Mouse (Mus musculus) left cerebral cortex, adult 11 months (tissue): ENCODE measurements around the gene Fuca1.
"Not testable (repeated sequence)": the region's sequence is repeated elsewhere in the genome, so short reads cannot be mapped to it uniquely, and the experiment has no call there.

Experiments
- DNase-seq: peaks from one replicate; pipeline ENCODE4 v3.0.0; 2022; ENCODE audit warnings: low spot score

The Fuca1 gene

GRCm38 (mm10) chr4:135924418-135924817, 3.9 kb downstream of the Fuca1 start:
- no peak for DNase-seq

DNA sequence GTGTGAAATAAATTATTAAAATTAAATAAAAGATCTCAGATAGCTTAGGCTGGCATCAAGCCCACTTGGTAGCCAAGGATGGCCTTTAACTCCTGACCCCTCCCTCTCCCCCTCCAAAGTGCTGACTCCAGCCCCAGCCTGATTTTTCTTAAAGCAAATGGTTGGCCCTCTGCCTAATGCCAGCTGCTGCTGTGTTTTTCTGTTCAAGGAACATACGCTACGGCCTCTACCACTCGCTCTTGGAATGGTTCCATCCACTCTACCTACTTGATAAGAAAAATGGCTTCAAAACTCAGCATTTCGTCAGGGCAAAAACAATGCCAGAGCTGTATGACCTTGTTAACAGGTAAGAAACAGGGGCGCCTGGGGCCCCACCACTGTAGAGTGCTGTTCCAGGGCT, 4.8 kb downstream of the Fuca1 start:
- no peak for DNase-seq

DNA sequence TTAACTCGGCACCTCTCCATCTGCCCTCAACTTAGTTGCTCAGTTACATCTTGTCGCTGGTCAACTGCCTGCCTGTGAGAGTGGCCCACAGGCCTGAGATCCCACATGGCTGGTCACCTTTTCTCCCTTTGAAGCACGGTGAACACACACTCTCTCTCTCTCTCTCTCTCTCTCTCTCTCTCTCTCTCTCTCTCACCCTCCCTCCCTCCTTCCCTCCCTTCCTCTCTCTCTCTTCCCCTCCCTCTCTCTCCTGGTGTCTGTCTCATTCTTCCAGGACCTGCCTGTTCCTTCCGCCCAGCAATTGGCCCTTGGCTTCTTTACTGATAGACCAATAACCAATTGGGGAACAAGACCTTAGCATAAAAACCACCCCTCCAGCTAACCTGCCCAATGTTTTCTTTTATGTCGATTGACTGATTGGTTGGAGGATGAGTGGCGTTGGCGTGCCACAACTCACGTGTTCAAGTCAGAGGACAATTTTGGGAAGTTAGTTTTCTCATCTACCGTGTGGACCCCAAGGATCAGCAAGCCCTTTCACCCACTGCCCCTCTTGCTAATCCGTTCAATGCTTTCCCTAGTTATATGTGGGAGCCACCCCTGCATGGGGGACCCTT, 5.8 kb downstream of the Fuca1 start:
- DNase-seq = no peak

DNA sequence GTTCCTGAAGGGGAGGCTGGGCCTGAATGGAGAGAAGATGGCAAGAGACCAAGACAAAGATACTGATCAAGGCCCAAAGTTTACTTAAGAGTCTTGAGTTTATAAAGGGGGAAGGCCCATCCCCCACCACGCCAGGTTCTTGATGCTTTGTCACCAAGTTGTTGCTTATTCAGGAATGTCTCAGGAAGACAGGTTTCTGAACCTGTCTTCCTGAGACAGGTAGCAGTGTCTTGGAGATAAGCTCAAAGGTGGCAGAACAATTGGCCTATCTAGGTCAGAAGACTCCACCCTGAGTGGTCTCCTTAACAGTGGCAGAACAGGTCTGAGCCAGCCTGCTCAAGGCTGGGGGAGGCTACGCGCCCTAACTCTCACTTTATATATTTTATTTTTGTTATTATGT, 6.3 kb downstream of the Fuca1 start:
- no peak for DNase-seq

DNA sequence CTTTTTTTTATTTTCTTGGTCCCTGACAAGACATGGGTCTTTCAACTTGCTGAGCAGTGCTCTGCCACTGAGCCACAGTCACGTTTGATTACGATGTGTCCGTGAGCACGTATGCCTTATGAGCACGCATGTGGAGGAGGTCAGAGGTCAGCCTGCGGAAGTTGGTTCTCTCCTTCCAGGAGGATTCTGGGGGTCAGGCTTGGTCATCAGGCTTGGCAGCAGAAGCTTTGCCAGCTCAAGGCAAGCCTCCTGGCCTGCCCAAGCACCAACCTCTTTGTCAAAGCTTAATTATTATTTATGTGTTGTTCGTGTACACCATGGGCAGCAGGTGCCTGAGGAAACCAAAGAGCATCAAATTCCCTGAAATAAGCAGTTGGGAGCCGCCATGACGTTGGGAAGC, 7.8 kb downstream of the Fuca1 start:
- DNase-seq = no peak

- DNase-seq = no peak
Observed at GRCm38 (mm10) chr4:135929405-135929804, 8.9 kb downstream of the Fuca1 start.

DNA sequence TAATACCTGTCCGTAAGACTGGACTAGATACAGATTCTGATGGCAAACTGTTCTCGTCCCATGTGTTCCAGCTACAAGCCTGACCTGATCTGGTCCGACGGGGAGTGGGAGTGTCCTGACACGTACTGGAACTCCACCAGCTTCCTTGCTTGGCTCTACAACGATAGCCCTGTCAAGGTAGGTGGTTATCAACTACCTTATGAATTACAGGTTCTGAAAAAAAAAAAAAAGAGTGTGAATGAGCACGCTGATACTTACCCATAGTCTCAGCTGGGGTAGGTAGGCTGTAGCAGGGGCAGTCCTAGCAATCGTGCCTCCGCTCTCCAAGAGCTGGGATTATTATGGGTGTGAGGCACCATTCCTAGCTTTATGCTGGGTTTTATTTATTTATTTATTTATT, 9.3 kb downstream of the Fuca1 start:
- no peak for DNase-seq

DNA sequence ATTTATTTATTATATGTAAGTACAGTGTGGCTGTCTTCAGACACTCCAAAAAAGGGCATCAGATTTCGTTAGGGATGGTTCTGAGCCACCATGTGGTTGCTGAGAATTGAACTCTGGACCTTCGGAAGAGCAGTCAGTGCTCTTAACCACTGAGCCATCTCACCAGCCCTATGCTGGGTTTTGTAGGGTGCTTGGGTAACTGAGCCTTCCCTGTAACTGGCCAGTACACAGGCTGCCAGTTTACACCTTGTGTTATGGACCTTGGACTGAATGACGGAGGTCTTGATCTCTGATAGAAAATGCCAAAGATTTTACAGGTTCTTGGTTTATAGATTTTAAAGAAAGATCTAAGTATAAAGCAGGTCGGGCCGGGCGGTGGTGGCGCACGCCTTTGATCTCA, 9.7 kb downstream of the Fuca1 start:
- no peak for DNase-seq

DNA sequence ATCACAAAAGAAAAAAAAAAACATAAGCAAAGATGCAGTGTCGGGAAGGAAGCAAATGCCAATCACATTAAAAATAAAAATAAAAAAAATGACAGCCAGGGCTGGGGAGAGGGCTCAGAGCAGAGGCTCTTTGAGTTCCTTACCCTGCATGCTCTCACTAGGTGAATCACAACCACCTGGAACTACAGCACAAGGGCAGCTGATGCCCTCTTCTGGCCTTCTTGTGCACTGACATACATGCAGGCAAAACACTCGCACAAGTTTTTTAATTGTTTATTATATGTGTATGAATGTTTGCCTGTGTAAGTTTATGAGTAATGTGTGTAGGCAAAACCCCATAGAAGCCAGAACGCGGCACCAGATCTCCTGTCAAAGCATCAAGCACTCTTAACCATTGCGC, 11.3 kb downstream of the Fuca1 start:
- no peak for DNase-seq

DNA sequence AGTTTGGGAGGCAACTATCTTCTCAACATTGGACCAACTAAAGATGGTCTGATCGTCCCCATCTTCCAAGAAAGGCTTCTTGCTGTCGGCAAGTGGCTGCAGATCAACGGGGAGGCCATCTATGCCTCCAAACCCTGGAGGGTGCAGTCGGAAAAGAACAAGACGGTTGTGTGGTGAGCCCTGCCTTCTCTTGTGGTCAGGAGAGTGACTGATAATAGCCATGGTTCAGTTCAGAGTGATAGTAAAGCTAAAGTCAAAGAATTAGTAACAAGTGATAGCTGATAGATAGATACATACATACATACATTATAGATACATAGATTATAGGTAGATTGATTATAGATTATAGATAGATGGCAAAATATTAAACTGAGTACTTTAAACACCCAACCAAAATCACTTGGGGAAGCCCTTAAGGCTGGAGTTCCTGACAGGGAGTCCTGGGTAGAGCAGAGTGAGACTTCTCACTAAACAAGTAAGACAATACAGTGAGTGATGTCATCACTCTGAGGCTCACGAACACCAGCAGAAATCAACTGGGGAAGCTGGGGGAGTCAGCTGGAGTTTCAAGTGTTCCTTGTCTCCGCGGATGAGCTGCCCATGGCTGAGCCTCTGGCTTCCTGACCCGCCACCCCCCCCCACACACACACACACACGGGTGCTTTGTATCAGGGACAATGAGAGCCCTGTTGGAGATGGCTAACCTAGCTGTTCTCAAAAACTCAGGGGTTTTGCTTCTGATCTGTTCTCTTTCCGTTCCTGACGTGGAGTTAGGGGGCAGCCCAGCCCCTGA, 14.4 kb downstream of the Fuca1 start:
- no peak for DNase-seq

DNA sequence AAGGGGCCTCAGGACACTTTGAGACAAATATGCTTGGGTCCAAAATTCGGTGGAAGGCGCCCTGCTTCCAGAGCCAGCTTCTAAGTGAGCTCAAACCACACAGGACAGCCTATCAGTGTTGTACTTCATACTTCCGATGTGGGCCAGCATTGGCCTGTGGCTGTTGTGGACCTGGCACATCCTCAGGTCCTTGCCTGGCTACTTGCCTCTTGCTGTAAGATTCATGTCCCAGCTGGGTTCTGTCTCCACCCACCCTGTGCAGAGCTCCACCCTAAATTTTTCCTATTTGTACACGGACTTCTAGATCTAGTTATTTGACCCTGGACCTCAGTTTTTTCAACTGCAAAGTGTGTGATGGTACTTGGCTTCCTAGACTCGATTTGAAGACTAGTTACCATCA, 15.0 kb downstream of the Fuca1 start:
- no peak for DNase-seq

- DNase-seq = no peak
Observed at GRCm38 (mm10) chr4:135938858-135939257, 18.3 kb downstream of the Fuca1 start.

DNA sequence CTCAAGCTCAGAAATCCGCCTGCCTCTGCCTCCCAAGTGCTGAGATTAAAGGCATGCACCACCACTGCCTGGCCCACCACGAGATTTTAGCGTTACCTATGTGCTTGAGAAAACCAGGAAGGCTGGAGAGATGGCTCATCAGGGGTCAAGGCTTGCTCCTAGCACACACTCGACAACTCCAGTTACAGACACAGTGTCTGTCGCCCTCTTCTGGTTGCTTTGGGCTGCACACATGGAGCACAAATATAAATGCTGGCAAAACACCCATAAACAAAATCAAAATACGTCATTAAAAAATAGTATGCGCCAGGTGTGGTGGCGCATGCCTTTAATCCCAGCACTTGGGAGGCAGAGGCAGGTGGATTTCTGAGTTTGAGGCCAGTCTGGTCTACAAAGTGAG, 20.5 kb downstream of the Fuca1 start:
- DNase-seq = not testable (repeated sequence)

DNA sequence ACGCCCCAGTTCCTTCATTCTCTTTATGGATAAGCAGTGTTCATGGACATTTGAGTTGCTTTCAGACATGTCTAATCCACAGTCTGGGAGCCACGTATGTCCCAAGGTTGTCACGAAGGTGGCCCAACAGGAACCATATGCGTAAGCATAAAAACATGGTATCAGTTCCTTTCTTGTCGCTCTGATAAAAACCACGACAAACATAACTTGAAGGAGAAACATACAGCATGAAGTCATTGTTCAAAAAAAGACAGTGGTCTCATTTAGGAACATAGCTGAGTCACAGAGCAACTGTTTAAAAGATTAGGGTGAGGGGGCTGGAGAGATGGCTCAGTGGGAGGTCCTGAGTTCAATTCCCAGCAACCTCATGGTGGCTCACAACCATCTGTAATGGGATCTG, 21.7 kb downstream of the Fuca1 start:
- no peak for DNase-seq

- no peak for DNase-seq
Observed at GRCm38 (mm10) chr4:135943389-135943788, 22.9 kb downstream of the Fuca1 start.

- no peak for DNase-seq
Observed at GRCm38 (mm10) chr4:135945706-135946105, 25.2 kb downstream of the Fuca1 start.

GRCm38 (mm10) chr4:135946278-135946658, 25.7 kb downstream of the Fuca1 start, which contains the start of gene Hmgcl:
Gene Hmgcl (plus strand): TSS chr4:135946448.
- DNase-seq = peak; percentile 87

DNA sequence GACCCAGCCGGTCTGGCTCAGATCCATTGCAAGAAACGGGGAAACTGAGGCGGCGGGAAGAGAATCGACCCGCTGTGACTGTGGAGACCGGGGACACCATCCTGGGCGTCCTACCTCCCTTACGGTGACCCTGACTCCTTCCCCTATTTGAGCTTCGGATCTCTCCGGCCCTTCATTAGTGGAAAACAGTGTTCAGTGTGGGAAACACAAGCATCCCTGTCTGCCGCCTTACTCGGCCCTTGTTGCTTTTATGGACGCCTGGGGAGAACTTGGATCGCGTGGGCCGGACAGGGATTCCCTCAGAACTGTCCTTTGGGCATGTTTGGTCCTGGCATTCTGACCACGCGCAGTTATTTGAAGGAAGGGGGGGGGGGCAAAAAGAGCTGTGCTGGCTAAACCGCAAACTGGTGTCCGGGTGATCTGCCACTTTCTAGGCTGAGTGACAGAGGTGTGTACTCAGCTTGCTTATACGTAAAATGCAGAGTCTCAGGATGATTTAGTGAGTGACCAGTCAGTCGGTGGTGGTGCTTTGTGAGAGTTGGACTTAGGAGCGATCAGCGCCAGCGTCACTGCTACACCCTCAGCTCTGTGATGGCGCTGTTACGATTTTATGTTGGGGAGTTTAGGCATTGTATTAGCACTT, 26.2 kb downstream of the Fuca1 start:
- DNase-seq = no peak

GRCm38 (mm10) chr4:135948142-135948541, 27.6 kb downstream of the Fuca1 start:
- DNase-seq = no peak

GRCm38 (mm10) chr4:135949475-135949874, 28.9 kb downstream of the Fuca1 start:
- DNase-seq = no peak

DNA sequence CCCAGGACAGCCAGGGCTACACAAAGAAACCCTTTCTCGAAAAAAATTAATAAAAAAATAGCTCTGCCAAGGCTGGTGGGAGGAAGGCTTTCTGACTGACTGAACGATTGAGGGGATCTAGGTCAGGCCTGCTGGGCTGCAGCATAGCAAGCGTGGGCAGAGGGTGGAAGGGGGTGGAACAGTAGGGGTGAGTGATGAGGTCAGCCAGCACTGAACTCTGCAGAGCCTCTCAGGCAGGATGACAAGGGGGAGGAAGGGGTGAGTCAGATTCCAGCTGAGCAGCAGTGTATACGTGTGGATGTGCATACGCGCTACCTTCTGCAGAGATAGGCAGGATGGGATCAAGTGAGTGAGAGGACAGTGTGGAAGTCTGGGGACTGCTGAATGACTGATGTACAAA, 29.4 kb downstream of the Fuca1 start:
- no peak for DNase-seq

- DNase-seq = no peak
Observed at GRCm38 (mm10) chr4:135950365-135950764, 29.8 kb downstream of the Fuca1 start.

DNA sequence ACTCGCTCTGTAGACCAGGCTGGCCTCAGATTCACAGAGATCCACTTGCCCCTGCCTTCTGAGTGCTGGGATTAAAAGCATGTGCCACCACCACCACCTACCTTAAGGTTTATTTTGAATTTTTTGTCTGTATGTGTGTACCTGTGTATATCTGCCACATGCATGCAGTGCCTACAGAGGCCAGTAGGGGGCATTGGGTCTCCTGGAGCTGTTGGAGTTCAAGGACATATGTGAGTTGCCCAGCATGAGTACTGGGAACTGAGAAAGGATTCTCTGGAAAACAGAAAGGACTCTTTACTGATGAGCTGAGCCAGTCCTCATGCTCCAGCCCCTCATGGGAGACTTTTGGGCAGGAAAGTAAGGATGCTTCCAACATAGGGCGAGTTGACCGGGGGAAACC, 31.0 kb downstream of the Fuca1 start:
- no peak for DNase-seq
